Mouse (Mus musculus) gastrocnemius, adult 18-20 months (tissue): ENCODE data around the gene Mlip. TPM values are rescaled to one million over a fixed set of nuclear protein-coding genes. Genes with fewer than 3 reads are reported as not detected.

Source experiments
- DNase-seq: peaks from one replicate; pipeline ENCODE4 v3.0.0; 2021; ENCODE audit warnings: low spot score
- total RNA-seq, 2 experiments: library from RNA; stranded (reverse); gene quantifications; 2 replicates each; pipeline ENCODE4 v1.2.3; 2021

Mlip gene
- total RNA-seq, 2 experiments from 2014 or later, result 88.0 to 103 TPM

GRCm38 (mm10) chr9:77353942-77354341 is 1.2 kb upstream of the Mlip start:
- DNase-seq, result no peak

DNA sequence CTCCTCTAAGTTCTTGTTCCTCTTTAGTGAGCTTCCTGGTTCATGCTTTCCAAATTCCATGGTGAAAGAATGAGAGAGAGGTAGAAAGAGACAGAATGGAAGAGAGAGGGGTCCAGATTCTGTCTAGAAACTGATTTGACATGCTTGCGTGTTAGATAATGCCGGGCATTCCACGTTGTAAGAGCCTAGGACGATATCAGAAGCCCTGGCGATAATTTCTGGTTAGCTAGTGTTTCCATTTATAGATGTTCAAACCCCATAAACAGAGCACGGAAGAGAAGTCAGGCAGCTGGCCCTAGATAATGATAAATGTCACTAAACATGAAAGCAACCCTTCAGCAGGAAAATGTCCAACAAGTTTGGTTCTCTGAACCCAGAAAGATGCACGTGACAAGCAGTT is 5.1 kb downstream of the Mlip start:
- peak; percentile 45 for DNase-seq

GRCm38 (mm10) chr9:77344318-77344717 is 8.5 kb downstream of the Mlip start:
- DNase-seq, result peak; percentile 12

DNA sequence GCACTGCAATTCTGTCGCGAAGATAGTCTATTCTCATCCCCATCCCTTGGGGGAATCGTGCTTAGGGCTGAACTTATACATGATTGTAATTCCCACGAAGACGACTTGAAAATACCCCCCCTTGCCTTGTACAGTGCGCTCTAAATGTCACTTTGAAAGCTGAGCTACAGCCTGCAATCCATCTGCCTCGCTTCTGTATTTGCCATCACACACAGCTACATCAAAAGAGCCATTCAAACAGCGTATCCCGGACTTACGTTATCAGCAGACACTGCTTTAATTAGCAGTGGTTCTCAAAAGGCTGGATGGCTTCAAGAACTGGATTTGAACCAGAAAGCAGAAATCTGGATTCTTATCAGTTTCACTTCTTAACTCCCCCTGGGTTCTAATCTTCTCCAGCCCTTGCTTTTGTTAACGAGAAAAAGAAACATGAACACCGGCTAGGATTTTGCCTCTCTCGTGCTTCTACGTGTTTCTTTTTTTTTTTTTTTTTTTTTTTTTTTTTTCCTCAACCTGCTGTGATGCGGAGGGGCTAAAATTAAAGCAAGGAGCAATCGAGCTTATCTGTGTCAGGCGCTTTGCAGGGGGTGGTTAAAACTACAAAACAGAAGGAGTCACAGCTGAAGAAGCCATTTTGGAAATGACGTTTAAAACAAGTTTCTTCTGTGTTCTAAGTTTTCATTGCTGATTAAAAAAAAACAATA is 12.5 kb downstream of the Mlip start:
- DNase-seq, result no peak

DNA sequence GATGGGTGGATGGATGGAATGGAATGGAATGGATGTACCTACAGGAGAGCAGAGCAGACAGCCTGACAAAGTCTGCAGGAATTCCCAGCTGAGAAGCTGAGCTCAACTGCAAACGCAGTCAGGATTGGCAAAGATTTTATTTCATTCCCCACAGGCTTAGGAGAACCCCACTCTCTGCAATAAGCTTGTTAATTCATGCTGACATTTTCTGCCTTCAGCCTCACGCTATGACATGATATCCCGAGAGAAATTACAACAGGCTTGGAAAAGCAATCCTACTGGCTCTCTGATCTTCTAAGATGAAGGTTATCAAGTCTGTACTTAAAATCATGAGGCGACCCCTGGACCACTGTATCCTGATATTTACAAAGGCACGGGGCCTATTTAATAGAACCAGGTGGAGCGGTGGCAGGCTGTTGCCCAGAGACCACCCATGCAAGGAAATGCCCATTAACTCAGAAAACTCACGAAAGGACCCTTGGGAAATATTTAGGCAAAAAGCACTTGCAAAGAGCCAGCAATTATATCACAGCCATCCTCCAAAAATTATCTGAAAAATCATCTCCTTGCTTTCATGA is 13.1 kb downstream of the Mlip start:
- DNase-seq, result no peak

DNA sequence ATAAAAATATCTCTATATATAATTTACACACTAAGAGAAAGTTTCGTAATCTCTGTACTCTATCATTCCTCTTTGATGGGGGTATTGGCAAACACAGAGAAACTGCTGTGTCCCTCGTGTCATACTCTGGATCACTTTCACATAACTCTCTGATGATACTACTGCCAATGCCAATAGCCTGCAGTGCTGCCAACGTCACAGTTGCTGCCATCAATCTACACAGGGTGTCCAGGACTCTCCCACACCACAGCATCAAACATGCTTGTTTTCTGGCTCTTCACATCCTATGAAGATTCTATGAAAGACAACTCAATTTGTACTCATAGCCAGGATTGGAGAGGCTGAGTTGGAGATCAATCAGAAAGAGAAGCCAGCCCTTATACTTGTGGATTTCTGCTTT is 17.4 kb downstream of the Mlip start:
- peak; percentile 82 for DNase-seq

- peak; percentile 25 for DNase-seq
These were observed 34.4 kb downstream of the Mlip start for GRCm38 (mm10) chr9:77318346-77318745.

GRCm38 (mm10) chr9:77310548-77310947 is 42.2 kb downstream of the Mlip start:
- DNase-seq, result peak; percentile 74

DNA sequence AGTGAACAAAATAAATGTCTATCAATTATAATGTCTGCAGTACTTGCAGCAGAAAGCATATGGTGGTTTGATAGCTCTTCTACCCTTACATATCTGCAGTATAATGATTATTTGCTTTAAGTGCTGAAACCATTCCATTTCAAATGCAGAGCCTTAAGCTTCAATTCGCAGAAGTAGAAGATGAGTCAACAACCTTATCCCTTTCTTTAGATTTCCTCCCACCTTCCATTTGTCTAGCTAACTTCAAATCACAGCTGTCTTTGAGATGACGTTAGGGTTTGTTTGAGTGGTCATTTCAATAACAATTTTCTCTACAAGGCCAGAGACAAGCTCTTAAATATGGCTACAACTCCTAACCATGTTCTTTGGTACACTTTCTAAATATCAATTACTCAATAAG is 47.4 kb downstream of the Mlip start:
- DNase-seq, result no peak

DNA sequence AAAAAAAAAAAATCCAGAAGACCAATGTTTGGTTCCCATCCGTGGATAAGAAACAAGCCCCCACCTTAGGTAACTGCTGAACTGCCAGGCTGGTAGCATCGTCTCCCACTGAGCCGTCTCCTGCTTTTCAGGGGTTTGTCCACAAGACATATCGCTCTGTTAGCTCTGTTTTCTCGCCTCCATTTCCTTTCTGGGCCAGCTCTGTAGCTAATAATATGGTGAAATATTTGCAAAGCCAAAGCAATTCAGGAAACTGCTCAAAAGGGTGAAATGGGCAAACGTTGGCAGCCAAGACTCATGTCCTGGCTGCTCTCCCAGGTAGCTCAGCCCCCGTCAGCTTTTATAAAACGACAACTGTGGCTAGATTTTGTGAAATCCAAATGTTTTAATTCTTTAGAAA is 50.4 kb downstream of the Mlip start:
- no peak for DNase-seq

DNA sequence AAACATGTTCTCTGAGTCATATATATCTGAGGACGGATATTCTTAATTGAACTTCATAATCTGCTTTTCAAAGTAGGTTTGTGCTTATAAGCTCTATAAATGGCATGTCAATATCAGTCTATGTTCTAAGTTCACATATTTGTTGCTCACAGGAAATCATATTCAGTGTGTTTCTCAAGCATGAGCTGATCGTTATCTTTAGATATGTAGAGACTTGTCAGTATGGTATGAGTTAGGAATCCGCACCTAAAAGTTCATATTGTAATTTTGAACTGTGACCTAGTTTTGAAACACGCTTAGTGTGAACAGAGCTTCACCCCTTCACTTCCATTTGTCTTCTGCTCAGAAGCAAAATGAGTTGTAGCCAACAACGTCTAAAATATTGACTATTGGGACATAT is 64.8 kb downstream of the Mlip start:
- no peak for DNase-seq

DNA sequence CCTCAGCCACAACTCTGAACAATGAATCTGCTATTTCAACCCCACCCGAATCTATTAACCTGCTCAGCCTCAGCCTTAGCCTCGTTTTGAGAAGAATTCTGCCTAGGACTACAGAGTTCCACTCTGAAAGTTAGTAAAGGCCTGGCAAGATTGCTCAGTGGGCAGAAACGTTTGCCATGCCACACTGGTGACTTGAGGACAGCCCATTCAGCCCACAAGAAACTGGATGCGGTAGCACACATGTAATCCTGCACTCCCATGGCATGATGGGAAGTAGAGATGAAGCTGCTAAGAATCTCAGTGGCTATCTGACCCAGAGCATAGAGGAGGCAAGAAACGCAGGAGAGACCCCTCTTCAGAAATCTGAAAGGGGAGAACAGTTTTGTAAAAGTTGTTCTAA is 73.4 kb downstream of the Mlip start:
- peak; percentile 34 for DNase-seq

- peak; percentile 61 for DNase-seq
These were observed 74.7 kb downstream of the Mlip start for GRCm38 (mm10) chr9:77278055-77278454.

DNA sequence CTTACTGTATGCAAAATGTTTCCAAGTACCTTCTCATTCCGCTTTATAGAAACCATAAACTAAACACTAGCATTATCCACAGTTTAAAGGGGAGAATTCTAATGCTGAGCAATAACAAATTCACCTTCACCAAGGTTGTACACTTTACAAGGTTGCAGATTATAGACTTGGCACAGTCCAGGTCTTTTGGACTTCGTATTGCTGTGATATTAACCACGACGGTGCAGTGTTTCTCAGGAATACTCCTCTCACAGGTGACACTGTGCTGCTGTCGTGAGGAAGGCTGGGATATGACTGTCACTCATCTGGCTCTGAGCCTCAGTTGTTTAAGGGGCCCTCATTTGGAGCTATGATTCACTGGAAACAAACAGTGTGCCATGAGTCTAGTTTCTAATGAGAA is 75.5 kb downstream of the Mlip start:
- DNase-seq, result peak; percentile 30

GRCm38 (mm10) chr9:77276451-77277154 is 76.2 kb downstream of the Mlip start:
- DNase-seq, result peak; percentile 61

DNA sequence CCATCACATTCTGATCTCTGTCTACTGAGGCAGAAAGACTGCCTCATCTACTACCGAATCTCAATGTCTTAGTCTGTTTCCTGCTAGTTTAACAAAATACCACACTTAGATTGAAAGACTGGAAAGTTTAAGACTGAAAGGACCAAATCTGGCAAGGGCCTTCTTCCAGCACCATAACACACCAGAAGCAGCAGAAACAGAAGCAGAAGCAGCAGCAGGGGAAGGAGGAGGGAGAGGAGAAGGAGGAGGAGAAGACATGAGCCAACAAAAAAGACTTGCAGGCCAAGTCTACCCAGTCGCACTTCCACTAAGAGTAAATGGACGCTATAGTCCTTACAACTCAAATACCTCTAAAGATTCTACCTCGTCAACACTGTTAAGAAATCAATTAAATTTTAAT is 80.0 kb downstream of the Mlip start:
- DNase-seq, result no peak

DNA sequence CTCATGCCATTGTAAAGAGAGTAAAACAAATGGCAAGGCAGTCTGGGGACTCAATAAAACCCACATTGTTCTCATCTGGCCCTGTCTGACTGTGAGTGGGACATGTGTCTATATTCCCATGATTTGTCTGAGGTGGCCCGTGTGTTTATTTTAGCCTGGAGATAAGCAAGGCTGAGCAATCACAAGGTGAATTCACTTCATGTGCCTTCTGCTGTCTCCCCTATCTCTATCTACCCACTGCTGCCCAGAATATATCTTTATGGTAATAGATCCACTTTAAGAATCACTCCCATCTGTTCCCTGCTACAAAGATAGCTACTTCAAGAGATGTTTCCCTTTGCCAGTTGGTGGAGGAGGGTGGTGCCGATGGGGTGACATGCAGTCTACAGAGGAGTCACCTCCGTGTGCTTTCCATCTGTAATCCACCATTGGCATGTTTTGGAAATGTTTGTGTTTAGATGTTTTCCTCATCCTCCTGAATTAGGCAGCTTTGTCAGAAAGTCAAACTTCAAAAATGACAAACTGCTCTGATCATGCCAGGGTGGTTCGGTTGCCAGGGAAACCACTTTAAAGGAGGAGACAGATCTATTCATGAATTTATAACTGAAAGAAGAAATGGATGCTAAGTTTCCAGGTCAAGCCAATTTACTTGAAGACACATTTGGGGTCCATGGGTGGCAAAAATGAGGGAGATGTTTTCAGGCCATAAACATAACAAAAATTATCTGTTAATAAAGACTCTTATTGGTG is 87.3 kb downstream of the Mlip start:
- DNase-seq, result no peak

DNA sequence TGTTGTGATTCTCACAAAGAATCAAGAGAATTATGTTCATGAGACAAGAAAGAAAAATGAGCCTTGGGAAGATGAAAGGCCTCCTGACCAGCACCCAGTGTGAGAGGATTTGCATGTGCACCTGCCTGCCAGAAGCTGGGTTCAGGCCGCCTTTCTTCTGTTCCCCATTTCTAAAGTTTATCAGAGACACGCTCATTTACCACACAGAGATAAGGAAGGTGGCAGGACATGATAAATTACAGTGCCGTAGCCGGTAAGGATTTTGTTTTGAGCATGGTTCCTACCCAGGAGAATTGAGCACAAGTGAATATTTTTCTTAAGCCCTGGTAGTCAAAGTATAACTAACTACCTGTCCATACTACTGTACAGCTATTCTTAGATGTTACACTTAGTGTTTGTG is 93.7 kb downstream of the Mlip start:
- DNase-seq, result no peak

GRCm38 (mm10) chr9:77258265-77258664 is 94.5 kb downstream of the Mlip start:
- DNase-seq, result no peak

DNA sequence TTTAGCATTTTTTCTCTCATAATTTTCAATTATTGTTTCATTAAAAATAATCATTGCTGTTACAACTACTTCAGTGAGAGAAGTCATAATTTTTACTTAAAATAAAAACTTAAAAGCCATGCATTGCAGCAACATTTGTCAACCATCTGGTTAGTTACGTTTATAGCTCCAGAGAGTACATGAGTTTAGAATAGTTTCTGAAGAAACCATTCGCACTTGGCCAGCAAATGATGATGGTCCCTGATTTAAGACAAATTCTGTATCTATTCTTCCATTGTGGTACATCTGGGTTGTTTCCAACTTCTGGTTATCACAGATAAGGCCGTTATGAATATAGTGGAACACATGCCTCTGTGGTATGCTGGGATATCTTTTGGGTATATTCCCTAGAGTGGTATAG is 98.3 kb downstream of the Mlip start:
- no peak for DNase-seq

- no peak for DNase-seq
These were observed 100.0 kb downstream of the Mlip start for GRCm38 (mm10) chr9:77252761-77253160.

- peak; percentile 59 for DNase-seq
These were observed 100.6 kb downstream of the Mlip start for GRCm38 (mm10) chr9:77252134-77252533.
